Mouse (Mus musculus): ENCODE data around the gene Il17rd. TPM values are rescaled to one million over a fixed set of nuclear protein-coding genes. Genes with fewer than 3 reads are reported as not detected.

Il17rd gene
- total RNA-seq (2014; rRNA removed) (10.6 and 16.1 TPM in 2 replicates), polyA plus RNA-seq (2015; fragmentation: Nextera tagmentation; extraction: Ambion mirVana) (2.8 and 3.1 TPM in 2 replicates)

DNA sequence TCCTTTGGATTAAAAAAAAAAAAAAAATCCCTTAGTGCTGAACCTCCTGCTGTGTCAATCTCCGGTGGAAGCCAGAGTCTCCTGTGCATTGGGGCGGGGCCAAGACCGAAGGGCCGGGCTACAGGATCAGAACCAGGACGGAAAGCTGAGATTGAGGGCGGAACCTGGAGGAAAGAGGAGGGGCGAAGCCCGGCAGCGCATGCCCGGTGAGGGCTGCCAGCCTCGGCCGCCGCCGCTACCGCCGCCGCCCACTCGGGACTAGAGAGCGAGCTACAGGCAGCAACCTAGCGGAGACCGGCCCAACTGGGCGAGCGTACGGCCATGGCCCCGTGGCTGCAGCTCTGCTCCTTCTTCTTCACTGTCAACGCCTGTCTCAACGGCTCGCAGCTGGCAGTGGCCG lies at the start of gene Il17rd:
Gene Il17rd (plus strand): TSS at position 159 of the 400 bp plus-strand sequence.
- Histone ChIP-seq H3K4me3 (ENCODE audit: low read length) (peak within 1 kb of the TSS; percentile 99), H3K36me3 (ENCODE audit: insufficient read depth, low read length) (no peaks in the 10 kb centered on the region), H3K9me3 (ENCODE audit: low read length) (no peaks in the 10 kb centered on the region), H3K27ac (peak within 1 kb of the TSS; percentile 77), H3K4me1 (ENCODE audit: insufficient read depth, low read length) (no peaks in the 10 kb centered on the region; the same call in 1 of the 2 replicates), H3K9ac (replicated peaks; ENCODE audit: low read length) (peak within 1 kb of the TSS; percentile 76), H3K27me3 (ENCODE audit: insufficient read depth, low read length) (no peaks in the 10 kb centered on the region), H3K4me2 (ENCODE audit: low read depth, low read length) (peak within 1 kb of the TSS; percentile 97)
- TF ChIP-seq CTCF (IDR thresholded peaks at IDR 0.05; ENCODE audit: low read depth): no peak
- DNase-seq (ENCODE audit: low spot score) (peak; percentile 91), ATAC-seq (peak; percentile 94)
- under 1% methylated on average over 28 of the region's 29 CpGs for WGBS

GRCm38 (mm10) chr14:26991622-26992021 lies 47.1 kb upstream of the Il17rd start:
- H3K27me3 ChIP-seq (ENCODE audit: insufficient read depth, low read length): no peaks in the 10 kb centered on the region
- H3K4me2 ChIP-seq (ENCODE audit: low read depth, low read length): no peak overlapping the region
- TF ChIP-seq CTCF (IDR thresholded peaks at IDR 0.05; ENCODE audit: low read depth): no peak
- H3K9ac ChIP-seq (replicated peaks; ENCODE audit: low read length): no peak overlapping the region
- ATAC-seq (no peak), DNase-seq (ENCODE audit: low spot score) (no peak)
- no peaks in the 10 kb centered on the region for H3K9me3 ChIP-seq (ENCODE audit: low read length)
- no peak overlapping the region for H3K27ac ChIP-seq
- H3K4me1 ChIP-seq (ENCODE audit: insufficient read depth, low read length): no peaks in the 10 kb centered on the region
- WGBS: 66% methylated on average over 18 of the region's 18 CpGs
- no peak overlapping the region for H3K4me3 ChIP-seq (ENCODE audit: low read length)
- no peaks in the 10 kb centered on the region for H3K36me3 ChIP-seq (ENCODE audit: insufficient read depth, low read length)

DNA sequence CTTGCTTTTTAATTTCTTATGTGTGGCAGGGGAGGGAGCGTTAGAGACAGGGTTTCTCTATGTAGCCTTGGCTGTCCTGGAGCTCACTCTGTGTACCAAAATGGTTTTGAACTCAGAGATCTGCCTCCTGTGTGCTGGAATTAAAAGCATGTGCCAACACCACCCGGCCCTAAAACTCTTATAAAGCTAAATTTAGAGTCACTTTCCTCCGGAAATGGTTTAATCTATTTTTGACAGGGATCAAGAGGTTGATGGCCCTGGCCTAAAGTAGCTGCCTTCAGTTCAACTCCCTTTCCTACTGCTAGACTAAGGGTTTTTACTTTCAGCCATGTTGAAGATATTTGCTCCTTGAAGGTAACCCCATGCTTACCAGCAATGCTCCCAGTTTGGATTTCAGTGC lies 45.3 kb upstream of the Il17rd start:
- no peaks in the 10 kb centered on the region for H3K27me3 ChIP-seq (ENCODE audit: insufficient read depth, low read length)
- DNase-seq (ENCODE audit: low spot score) (no peak), ATAC-seq (no peak)
- H3K4me3 ChIP-seq (ENCODE audit: low read length): no peak overlapping the region
- no peak overlapping the region for H3K27ac ChIP-seq
- no peaks in the 10 kb centered on the region for H3K36me3 ChIP-seq (ENCODE audit: insufficient read depth, low read length)
- no peak overlapping the region for H3K9ac ChIP-seq (replicated peaks; ENCODE audit: low read length)
- H3K9me3 ChIP-seq (ENCODE audit: low read length): no peaks in the 10 kb centered on the region
- TF ChIP-seq CTCF (IDR thresholded peaks at IDR 0.05; ENCODE audit: low read depth): no peak
- H3K4me1 ChIP-seq (ENCODE audit: insufficient read depth, low read length): no peaks in the 10 kb centered on the region
- no peak overlapping the region for H3K4me2 ChIP-seq (ENCODE audit: low read depth, low read length)
- WGBS: 78% methylated on average over 3 of the region's 3 CpGs

GRCm38 (mm10) chr14:26994211-26994741 lies 44.5 kb upstream of the Il17rd start, which contains the start of gene Hesx1:
Gene Hesx1 (plus strand): TSS chr14:26994416.
- no peak within 1 kb of the TSS for H3K9ac ChIP-seq (replicated peaks; ENCODE audit: low read length)
- peak within 1 kb of the TSS; percentile 33 for H3K4me3 ChIP-seq (ENCODE audit: low read length)
- H3K4me2 ChIP-seq (ENCODE audit: low read depth, low read length): peak within 1 kb of the TSS; percentile 54
- peak; percentile 55 for DNase-seq (ENCODE audit: low spot score)
- ATAC-seq: peak; percentile 61
- H3K4me1 ChIP-seq (ENCODE audit: insufficient read depth, low read length): no peaks in the 10 kb centered on the region
- H3K27ac ChIP-seq: no peak within 1 kb of the TSS
- WGBS: 6% methylated on average over 16 of the region's 16 CpGs
- H3K27me3 ChIP-seq (ENCODE audit: insufficient read depth, low read length): no peaks in the 10 kb centered on the region
- no peaks in the 10 kb centered on the region for H3K36me3 ChIP-seq (ENCODE audit: insufficient read depth, low read length)
- no peaks in the 10 kb centered on the region for H3K9me3 ChIP-seq (ENCODE audit: low read length)
- TF ChIP-seq CTCF (IDR thresholded peaks at IDR 0.05; ENCODE audit: low read depth): peak; percentile 49

DNA sequence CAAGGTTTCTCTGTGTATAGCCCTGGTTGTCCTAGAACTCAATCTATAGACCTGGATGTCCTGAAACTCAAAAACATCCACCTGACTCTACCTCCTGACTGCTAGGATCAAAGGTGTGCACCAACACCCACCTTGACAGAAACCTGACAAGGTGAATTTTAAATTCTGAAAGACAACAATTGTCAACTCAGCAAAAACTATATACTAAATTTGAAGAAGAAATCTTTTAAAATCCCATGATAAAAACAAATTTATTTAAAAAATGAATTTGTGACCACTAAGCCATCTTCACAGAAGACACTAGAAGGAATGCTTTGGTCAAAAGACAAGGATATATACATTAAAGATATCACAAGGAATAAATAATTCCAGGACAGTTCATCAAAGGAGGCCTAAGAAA lies 42.5 kb upstream of the Il17rd start:
- Histone ChIP-seq H3K27me3 (ENCODE audit: insufficient read depth, low read length) (no peaks in the 10 kb centered on the region; the same call in 1 of the 2 replicates), H3K27ac (no peak overlapping the region), H3K9ac (replicated peaks; ENCODE audit: low read length) (no peak overlapping the region), H3K9me3 (ENCODE audit: low read length) (no peaks in the 10 kb centered on the region), H3K36me3 (ENCODE audit: insufficient read depth, low read length) (no peaks in the 10 kb centered on the region), H3K4me2 (ENCODE audit: low read depth, low read length) (no peak overlapping the region), H3K4me3 (ENCODE audit: low read length) (no peak overlapping the region), H3K4me1 (ENCODE audit: insufficient read depth, low read length) (peaks cover 5% of the 10 kb centered on the region; the same call in 1 of the 2 replicates)
- DNase-seq (ENCODE audit: low spot score) (no peak), ATAC-seq (no peak)
- TF ChIP-seq CTCF (IDR thresholded peaks at IDR 0.05; ENCODE audit: low read depth): no peak

- no peak overlapping the region for H3K4me3 ChIP-seq (ENCODE audit: low read length)
- H3K27me3 ChIP-seq (ENCODE audit: insufficient read depth, low read length): no peaks in the 10 kb centered on the region; the same call in 1 of the 2 replicates
- H3K36me3 ChIP-seq (ENCODE audit: insufficient read depth, low read length): no peaks in the 10 kb centered on the region
- no peaks in the 10 kb centered on the region for H3K9me3 ChIP-seq (ENCODE audit: low read length)
- H3K9ac ChIP-seq (replicated peaks; ENCODE audit: low read length): no peak overlapping the region
- TF ChIP-seq CTCF (IDR thresholded peaks at IDR 0.05; ENCODE audit: low read depth): no peak
- ATAC-seq (no peak), DNase-seq (ENCODE audit: low spot score) (no peak)
- no peak overlapping the region for H3K27ac ChIP-seq
- H3K4me1 ChIP-seq (ENCODE audit: insufficient read depth, low read length): peaks cover 5% of the 10 kb centered on the region; the same call in 1 of the 2 replicates
- WGBS: 5% methylated on average over 11 of the region's 11 CpGs
- peak overlapping the region; percentile 33; the same call in 1 of the 2 replicates for H3K4me2 ChIP-seq (ENCODE audit: low read depth, low read length)
Observed at GRCm38 (mm10) chr14:27000386-27000785, 38.4 kb upstream of the Il17rd start.

DNA sequence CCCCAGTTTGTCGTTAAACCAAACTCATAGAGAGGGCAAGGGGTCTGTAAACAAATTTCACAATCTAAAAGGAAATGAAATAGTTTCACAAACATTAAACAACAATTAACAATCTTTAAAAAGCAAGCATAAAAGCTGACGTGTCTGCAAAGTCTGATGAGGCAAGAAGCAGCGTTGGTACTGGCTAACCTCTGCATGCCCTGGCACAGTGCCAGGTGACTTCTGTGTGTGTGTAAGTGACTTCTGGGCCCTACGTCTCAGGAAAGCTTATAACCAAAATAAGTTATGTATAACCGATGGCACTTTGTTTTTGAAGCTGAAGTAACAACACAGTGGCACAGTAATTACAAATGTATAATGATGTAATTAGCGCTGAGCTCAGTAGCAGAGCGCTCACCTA lies 33.8 kb upstream of the Il17rd start:
- Histone ChIP-seq H3K27ac (no peak overlapping the region), H3K4me1 (ENCODE audit: insufficient read depth, low read length) (peaks cover 5% of the 10 kb centered on the region; the same call in 1 of the 2 replicates), H3K4me3 (ENCODE audit: low read length) (no peak overlapping the region), H3K27me3 (ENCODE audit: insufficient read depth, low read length) (no peaks in the 10 kb centered on the region; the same call in 1 of the 2 replicates), H3K9ac (replicated peaks; ENCODE audit: low read length) (no peak overlapping the region), H3K4me2 (ENCODE audit: low read depth, low read length) (no peak overlapping the region), H3K9me3 (ENCODE audit: low read length) (no peaks in the 10 kb centered on the region), H3K36me3 (ENCODE audit: insufficient read depth, low read length) (no peaks in the 10 kb centered on the region)
- TF ChIP-seq CTCF (IDR thresholded peaks at IDR 0.05; ENCODE audit: low read depth): no peak
- 72% methylated on average over 7 of the region's 7 CpGs for WGBS
- no peak for ATAC-seq
- DNase-seq (ENCODE audit: low spot score): no peak
